Mouse (Mus musculus): ENCODE data around the gene Kcnj11. TPM values are rescaled to one million over a fixed set of nuclear protein-coding genes. Genes with fewer than 3 reads are reported as not detected.
A peak's percentile ranks its signal among the peaks of the same experiment; 100 is the strongest.

The Kcnj11 gene
- polyA plus RNA-seq, 1 experiment from 2014 or later = 1.4 TPM

DNA sequence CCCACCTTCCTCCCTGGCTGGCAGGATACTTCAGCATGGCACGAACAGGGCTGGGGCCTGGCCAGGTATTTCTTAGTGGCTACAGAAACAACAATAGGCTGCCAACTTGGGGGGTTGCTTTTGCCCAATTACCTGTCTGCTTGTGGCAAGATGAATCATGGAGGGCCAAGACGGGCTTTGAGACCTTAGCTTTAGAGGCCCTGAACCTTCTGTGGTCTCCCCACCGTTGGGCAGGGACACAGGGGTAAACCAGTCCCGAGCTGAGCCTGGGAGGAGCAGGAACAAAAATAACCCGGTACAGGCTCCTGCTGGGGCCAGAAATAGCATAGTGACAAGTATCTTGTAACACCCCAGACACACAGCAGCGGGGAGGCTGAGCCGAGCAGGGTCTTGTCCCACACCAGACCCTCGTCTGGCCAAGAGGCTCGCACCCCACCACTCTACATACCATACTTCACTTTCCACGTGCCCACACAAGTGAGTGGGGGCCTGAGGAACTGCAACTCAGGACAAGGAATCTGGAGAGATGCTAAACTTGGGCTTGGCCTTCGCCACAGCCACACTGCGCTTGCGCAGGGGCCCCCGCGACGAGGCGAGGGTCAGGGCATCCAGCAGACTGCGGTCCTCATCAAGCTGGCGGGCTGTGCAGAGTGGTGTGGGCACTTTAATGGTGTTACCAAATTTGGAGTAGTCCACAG, 2.2 kb downstream of the Kcnj11 start:
- Histone ChIP-seq H3K27ac (ENCODE audit: low read length) (no peak overlapping the region), H3K36me3 (ENCODE audit: control insufficient read depth, insufficient read depth, low read length) (no peaks in the 10 kb centered on the region), H3K4me2 (ENCODE audit: low read depth, low read length) (no peak overlapping the region; the same call in 1 of the 2 replicates), H3K27me3 (ENCODE audit: control insufficient read depth, insufficient read depth, low read length) (0 out of 2 replicates have a peak, but pooled peaks cover 10% of the 10 kb centered on the region), H3K9ac (ENCODE audit: low read length) (no peak overlapping the region), H3K4me1 (ENCODE audit: control insufficient read depth, insufficient read depth, low read length) (peaks cover 4% of the 10 kb centered on the region; the same call in 1 of the 2 replicates), H3K9me3 (replicated peaks; ENCODE audit: control insufficient read depth, low read length) (no peaks in the 10 kb centered on the region), H3K4me3 (replicated peaks; ENCODE audit: low read length) (no peak overlapping the region)
- no peak for ATAC-seq (ENCODE audit: insufficient read depth, low FRiP score)
- WGBS = 77% methylated on average over 19 of the region's 19 CpGs

GRCm38 (mm10) chr7:46097319-46097783, 3.2 kb downstream of the Kcnj11 start:
- Histone ChIP-seq H3K36me3 (ENCODE audit: control insufficient read depth, insufficient read depth, low read length) (no peaks in the 10 kb centered on the region), H3K9me3 (replicated peaks; ENCODE audit: control insufficient read depth, low read length) (no peaks in the 10 kb centered on the region), H3K4me2 (ENCODE audit: low read depth, low read length) (no peak overlapping the region; the same call in 1 of the 2 replicates), H3K27ac (ENCODE audit: low read length) (no peak overlapping the region), H3K4me1 (ENCODE audit: control insufficient read depth, insufficient read depth, low read length) (peaks cover 4% of the 10 kb centered on the region; the same call in 1 of the 2 replicates), H3K4me3 (replicated peaks; ENCODE audit: low read length) (no peak overlapping the region), H3K9ac (ENCODE audit: low read length) (peak overlapping the region; percentile 21; the same call in 1 of the 2 replicates), H3K27me3 (ENCODE audit: control insufficient read depth, insufficient read depth, low read length) (0 out of 2 replicates have a peak, but pooled peaks cover 10% of the 10 kb centered on the region)
- 45% methylated on average over 4 of the region's 4 CpGs for WGBS
- ATAC-seq (ENCODE audit: insufficient read depth, low FRiP score) = no peak

DNA sequence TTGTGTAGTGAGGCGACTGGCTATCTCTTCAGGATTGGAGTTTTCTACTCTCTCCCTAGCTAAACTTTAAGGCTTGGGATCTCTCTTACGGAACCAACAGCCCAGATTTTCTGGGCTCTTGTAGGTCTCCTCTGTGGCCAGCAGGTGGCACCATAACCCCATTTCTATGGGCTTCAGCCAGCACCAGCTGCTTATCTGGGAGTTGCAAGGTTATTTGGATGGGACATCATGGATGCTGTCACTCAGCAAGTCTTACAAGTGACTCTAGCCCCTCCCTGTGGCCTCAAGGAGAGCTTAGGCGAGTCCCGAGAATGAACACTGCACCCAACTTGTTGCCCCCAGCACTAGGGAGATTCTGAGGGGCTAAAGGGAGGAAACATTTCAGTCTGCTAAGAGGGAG, 4.4 kb downstream of the Kcnj11 start:
- no peak overlapping the region for H3K9ac ChIP-seq (ENCODE audit: low read length)
- H3K4me2 ChIP-seq (ENCODE audit: low read depth, low read length) = no peak overlapping the region
- no peaks in the 10 kb centered on the region for H3K36me3 ChIP-seq (ENCODE audit: control insufficient read depth, insufficient read depth, low read length)
- no peak overlapping the region for H3K4me3 ChIP-seq (replicated peaks; ENCODE audit: low read length)
- H3K27me3 ChIP-seq (ENCODE audit: control insufficient read depth, insufficient read depth, low read length) = 0 out of 2 replicates have a peak, but pooled peaks cover 10% of the 10 kb centered on the region
- WGBS = 5% methylated on average over 4 of the region's 4 CpGs
- no peaks in the 10 kb centered on the region for H3K9me3 ChIP-seq (replicated peaks; ENCODE audit: control insufficient read depth, low read length)
- no peak overlapping the region for H3K27ac ChIP-seq (ENCODE audit: low read length)
- H3K4me1 ChIP-seq (ENCODE audit: control insufficient read depth, insufficient read depth, low read length) = peaks cover 4% of the 10 kb centered on the region; the same call in 1 of the 2 replicates
- no peak for ATAC-seq (ENCODE audit: insufficient read depth, low FRiP score)

DNA sequence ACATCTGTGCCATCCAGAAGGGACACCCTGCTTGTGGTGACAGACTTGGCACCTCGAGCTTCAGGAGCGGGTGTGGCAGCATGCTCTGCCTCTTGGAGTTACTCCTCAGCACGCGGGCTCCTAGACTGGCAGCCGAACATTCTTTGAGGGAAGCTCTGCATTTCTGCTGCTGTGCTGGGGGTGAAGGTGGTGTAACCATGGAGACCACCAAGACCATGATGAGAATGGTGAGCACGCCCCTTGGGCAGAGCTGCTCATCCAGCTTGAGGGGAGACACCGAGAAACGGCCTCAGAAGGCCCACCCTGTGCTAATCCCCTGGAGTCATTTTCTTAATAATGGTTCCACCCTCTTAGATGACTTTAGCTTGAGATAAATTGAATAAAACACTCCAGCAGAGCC, 7.8 kb downstream of the Kcnj11 start:
- Histone ChIP-seq H3K4me3 (replicated peaks; ENCODE audit: low read length) (no peak overlapping the region), H3K9me3 (replicated peaks; ENCODE audit: control insufficient read depth, low read length) (peaks cover 8% of the 10 kb centered on the region; the same call in 1 of the 2 replicates), H3K9ac (ENCODE audit: low read length) (no peak overlapping the region), H3K36me3 (ENCODE audit: control insufficient read depth, insufficient read depth, low read length) (no peaks in the 10 kb centered on the region), H3K4me2 (ENCODE audit: low read depth, low read length) (no peak overlapping the region), H3K27ac (ENCODE audit: low read length) (no peak overlapping the region), H3K27me3 (ENCODE audit: control insufficient read depth, insufficient read depth, low read length) (0 out of 2 replicates have a peak, but pooled peaks cover 7% of the 10 kb centered on the region), H3K4me1 (ENCODE audit: control insufficient read depth, insufficient read depth, low read length) (no peaks in the 10 kb centered on the region)
- no peak for ATAC-seq (ENCODE audit: insufficient read depth, low FRiP score)
- WGBS = 53% methylated on average over 8 of the region's 8 CpGs

GRCm38 (mm10) chr7:46088241-46088640, 12.3 kb downstream of the Kcnj11 start:
- Histone ChIP-seq H3K9ac (ENCODE audit: low read length) (no peak overlapping the region), H3K9me3 (replicated peaks; ENCODE audit: control insufficient read depth, low read length) (peaks cover 8% of the 10 kb centered on the region; the same call in 1 of the 2 replicates), H3K4me2 (ENCODE audit: low read depth, low read length) (no peak overlapping the region), H3K36me3 (ENCODE audit: control insufficient read depth, insufficient read depth, low read length) (0 out of 2 replicates have a peak, but pooled peaks cover 4% of the 10 kb centered on the region), H3K27ac (ENCODE audit: low read length) (no peak overlapping the region), H3K27me3 (ENCODE audit: control insufficient read depth, insufficient read depth, low read length) (no peaks in the 10 kb centered on the region), H3K4me1 (ENCODE audit: control insufficient read depth, insufficient read depth, low read length) (peaks cover 5% of the 10 kb centered on the region; the same call in 1 of the 2 replicates), H3K4me3 (replicated peaks; ENCODE audit: low read length) (no peak overlapping the region)
- ATAC-seq (ENCODE audit: insufficient read depth, low FRiP score) = no peak
- 86% methylated on average over 6 of the region's 6 CpGs for WGBS

DNA sequence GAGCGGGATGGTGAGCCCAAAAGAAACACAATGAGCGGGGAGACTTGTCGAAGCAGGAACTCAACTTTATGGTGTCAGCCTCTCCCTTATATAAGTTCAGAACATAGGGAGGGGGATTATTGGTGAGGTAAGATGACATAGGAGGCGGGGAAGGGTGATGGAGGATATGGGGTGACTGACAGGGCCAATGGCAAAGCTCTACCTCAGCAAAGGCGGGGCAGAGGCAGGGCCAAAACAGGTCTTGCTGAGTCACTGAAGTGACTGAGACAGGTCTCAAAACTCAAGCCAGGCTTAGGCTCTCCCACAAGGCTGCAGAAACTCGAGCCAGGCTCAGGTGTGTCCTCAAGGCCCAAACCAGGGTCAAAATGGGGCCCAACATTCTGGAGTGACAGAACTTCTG, 14.2 kb downstream of the Kcnj11 start:
- Histone ChIP-seq H3K4me3 (replicated peaks; ENCODE audit: low read length) (no peak overlapping the region), H3K4me2 (ENCODE audit: low read depth, low read length) (no peak overlapping the region), H3K27me3 (ENCODE audit: control insufficient read depth, insufficient read depth, low read length) (no peaks in the 10 kb centered on the region), H3K4me1 (ENCODE audit: control insufficient read depth, insufficient read depth, low read length) (peaks cover 5% of the 10 kb centered on the region; the same call in 1 of the 2 replicates), H3K36me3 (ENCODE audit: control insufficient read depth, insufficient read depth, low read length) (peaks cover 17% of the 10 kb centered on the region; the same call in 1 of the 2 replicates), H3K9ac (ENCODE audit: low read length) (no peak overlapping the region), H3K9me3 (replicated peaks; ENCODE audit: control insufficient read depth, low read length) (peaks cover 8% of the 10 kb centered on the region; the same call in 1 of the 2 replicates), H3K27ac (ENCODE audit: low read length) (no peak overlapping the region)
- 79% methylated on average over 6 of the region's 6 CpGs for WGBS
- ATAC-seq (ENCODE audit: insufficient read depth, low FRiP score) = no peak

DNA sequence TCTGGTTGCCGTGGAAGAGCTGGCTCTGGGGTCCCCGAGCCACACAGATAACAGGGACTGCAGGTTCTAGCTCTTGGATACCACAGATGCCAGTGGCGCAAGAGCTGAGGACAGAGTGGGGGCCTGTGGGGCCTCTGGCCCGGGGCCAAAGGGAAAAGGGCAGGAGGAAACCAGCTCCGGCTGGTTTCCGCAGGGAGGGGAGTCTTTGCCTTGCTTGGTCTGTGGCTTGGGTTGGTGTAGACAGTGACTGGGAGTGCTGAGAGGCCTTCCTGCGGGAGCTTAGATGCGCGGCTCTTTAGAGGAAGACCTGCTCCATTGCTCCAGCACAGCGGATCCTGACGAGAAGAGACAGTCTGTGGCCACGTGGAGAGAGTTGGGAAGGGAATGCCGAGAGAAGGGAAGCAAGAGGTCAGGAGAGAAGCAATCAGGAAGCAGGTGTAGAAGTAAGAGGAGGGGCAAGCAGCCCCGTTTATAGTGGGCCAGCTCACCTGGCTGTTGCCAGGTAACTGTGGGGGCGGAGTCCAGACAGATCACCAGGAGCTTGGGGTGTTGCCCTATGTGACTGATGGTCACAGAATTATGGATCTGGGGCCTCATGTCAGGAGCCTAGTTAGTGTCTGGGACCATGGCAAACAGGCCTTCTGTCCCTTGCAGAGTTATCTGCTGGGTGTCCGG, 15.6 kb downstream of the Kcnj11 start:
- Histone ChIP-seq H3K4me2 (ENCODE audit: low read depth, low read length) (no peak overlapping the region), H3K27me3 (ENCODE audit: control insufficient read depth, insufficient read depth, low read length) (no peaks in the 10 kb centered on the region), H3K9ac (ENCODE audit: low read length) (no peak overlapping the region), H3K4me3 (replicated peaks; ENCODE audit: low read length) (no peak overlapping the region), H3K36me3 (ENCODE audit: control insufficient read depth, insufficient read depth, low read length) (peaks cover 17% of the 10 kb centered on the region; the same call in 1 of the 2 replicates), H3K9me3 (replicated peaks; ENCODE audit: control insufficient read depth, low read length) (peaks cover 8% of the 10 kb centered on the region; the same call in 1 of the 2 replicates), H3K27ac (ENCODE audit: low read length) (no peak overlapping the region), H3K4me1 (ENCODE audit: control insufficient read depth, insufficient read depth, low read length) (peaks cover 5% of the 10 kb centered on the region; the same call in 1 of the 2 replicates)
- peak; percentile 51 for ATAC-seq (ENCODE audit: insufficient read depth, low FRiP score)
- WGBS = 52% methylated on average over 16 of the region's 16 CpGs

GRCm38 (mm10) chr7:46084024-46084423, 16.5 kb downstream of the Kcnj11 start:
- Histone ChIP-seq H3K9ac (ENCODE audit: low read length) (no peak overlapping the region), H3K4me1 (ENCODE audit: control insufficient read depth, insufficient read depth, low read length) (peaks cover 5% of the 10 kb centered on the region; the same call in 1 of the 2 replicates), H3K4me3 (replicated peaks; ENCODE audit: low read length) (no peak overlapping the region), H3K27ac (ENCODE audit: low read length) (no peak overlapping the region), H3K36me3 (ENCODE audit: control insufficient read depth, insufficient read depth, low read length) (peaks cover 17% of the 10 kb centered on the region; the same call in 1 of the 2 replicates), H3K27me3 (ENCODE audit: control insufficient read depth, insufficient read depth, low read length) (no peaks in the 10 kb centered on the region), H3K9me3 (replicated peaks; ENCODE audit: control insufficient read depth, low read length) (peaks cover 4% of the 10 kb centered on the region; the same call in 1 of the 2 replicates), H3K4me2 (ENCODE audit: low read depth, low read length) (no peak overlapping the region)
- WGBS = 77% methylated on average over 10 of the region's 10 CpGs
- no peak for ATAC-seq (ENCODE audit: insufficient read depth, low FRiP score)

DNA sequence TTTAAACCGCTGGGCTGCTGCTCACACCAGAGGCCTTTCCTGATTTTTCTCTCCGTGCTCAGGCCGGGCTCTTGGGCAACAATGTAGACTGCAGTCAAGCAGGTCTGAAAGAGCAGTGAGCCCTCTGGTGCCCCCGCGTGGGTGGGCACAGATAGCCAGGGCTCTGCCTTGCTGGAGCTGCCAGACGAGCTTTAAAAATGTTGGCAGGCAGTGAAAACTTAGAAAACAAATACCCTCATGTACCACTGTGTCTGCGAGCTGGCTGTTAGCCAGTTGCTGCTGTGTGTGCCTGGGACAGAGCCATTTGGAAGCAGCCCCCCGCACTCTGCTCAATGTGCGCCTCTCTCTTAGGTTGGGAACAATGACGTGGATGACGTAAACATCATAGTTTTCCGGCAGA, 22.9 kb downstream of the Kcnj11 start:
- no peak overlapping the region for H3K9ac ChIP-seq (ENCODE audit: low read length)
- no peak for ATAC-seq (ENCODE audit: insufficient read depth, low FRiP score)
- H3K27ac ChIP-seq (ENCODE audit: low read length) = no peak overlapping the region
- H3K4me3 ChIP-seq (replicated peaks; ENCODE audit: low read length) = no peak overlapping the region
- no peaks in the 10 kb centered on the region for H3K9me3 ChIP-seq (replicated peaks; ENCODE audit: control insufficient read depth, low read length)
- WGBS = 81% methylated on average over 12 of the region's 12 CpGs
- no peak overlapping the region for H3K4me2 ChIP-seq (ENCODE audit: low read depth, low read length)
- H3K4me1 ChIP-seq (ENCODE audit: control insufficient read depth, insufficient read depth, low read length) = no peaks in the 10 kb centered on the region
- H3K27me3 ChIP-seq (ENCODE audit: control insufficient read depth, insufficient read depth, low read length) = no peaks in the 10 kb centered on the region
- peaks cover 17% of the 10 kb centered on the region for H3K36me3 ChIP-seq (ENCODE audit: control insufficient read depth, insufficient read depth, low read length)
